14 mouse cellular contexts compared by ENCODE assay signal in genomic region chr5:24976236-24976635, GRCm38 (mm10).
DNase-seq lines count a peak whose midpoint lies in the region; ATAC-seq lines count a peak whose summit lies in the region.
"Had no signal": no experiment of that assay in that cellular context is flagged by ENCODE, and none has a peak within 500 bp of the region (broad histone marks: within the 10 kb centered on the region; RNA-seq: fewer than 3 reads in every experiment).

No protein-coding gene starts in this region.

- H3K4me3 ChIP-seq in kidney, embryonic 16.5 days (ENCODE audit: low read length) = no peak overlapping the region
- H3K4me3 ChIP-seq: embryonic facial prominence, embryonic 10.5 days; liver, embryonic 15.5 days had no signal

- intact Hi-C loops in gastrocnemius, postnatal 36 days (cut with DNase I) = no loop called here

- no peak for ATAC-seq in kidney, embryonic 16.5 days (ENCODE audit: low FRiP score, low TSS enrichment)
- ATAC-seq in frontal cortex, adult (ENCODE audit: low TSS enrichment) = no peak

- H3K9me3 ChIP-seq in kidney, embryonic 16.5 days (ENCODE audit: low read length) = no peaks in the 10 kb centered on the region
- H3K9me3 ChIP-seq: embryonic facial prominence, embryonic 10.5 days; liver, embryonic 15.5 days had no signal

- H3K4me1 ChIP-seq in kidney, embryonic 16.5 days (ENCODE audit: insufficient read depth, low read length) = peaks cover 53% of the 10 kb centered on the region

- H3K36me3 ChIP-seq in kidney, embryonic 16.5 days (ENCODE audit: insufficient read depth, low read length) = no peaks in the 10 kb centered on the region
- H3K36me3 ChIP-seq: embryonic facial prominence, embryonic 10.5 days; liver, embryonic 15.5 days had no signal

- no peak overlapping the region for H3K4me2 ChIP-seq in kidney, embryonic 16.5 days (replicated peaks; ENCODE audit: low read depth, low read length)
- H3K4me2 ChIP-seq: liver, embryonic 15.5 days had no signal

- no peak overlapping the region for H3K9ac ChIP-seq in kidney, embryonic 16.5 days (replicated peaks; ENCODE audit: low read length)
- H3K9ac ChIP-seq: liver, embryonic 15.5 days had no signal

- 61% methylated on average over 12 of the region's 12 CpGs for WGBS in kidney, embryonic 16.5 days

- H3K27me3 ChIP-seq in kidney, embryonic 16.5 days (ENCODE audit: insufficient read depth, low read length) = no peaks in the 10 kb centered on the region

- no peak overlapping the region for H3K27ac ChIP-seq in kidney, embryonic 16.5 days (ENCODE audit: low read length)
- H3K27ac ChIP-seq: embryonic facial prominence, embryonic 10.5 days; liver, embryonic 15.5 days had no signal

- peak; percentile 44 for DNase-seq in gastrocnemius, postnatal 10 days
- DNase-seq in gastrocnemius, postnatal 36 days = no peak
- peak; percentile 57 for DNase-seq in kidney, adult 18-20 months
- DNase-seq in urinary bladder, postnatal 25 days (ENCODE audit: low spot score) = peak; percentile 25
- DNase-seq in urinary bladder, postnatal 10 days (ENCODE audit: low spot score) = no peak
- DNase-seq in left cerebral cortex, adult 9 months (ENCODE audit: low spot score in 2 of 2) = no peak
- DNase-seq: adrenal gland, adult 8-10 months; left cerebral cortex, postnatal 4 days; lung, postnatal 4 days; midbrain, embryonic 14.5 days had no signal

Comparison
In these comparisons a context has a peak if more than half of its experiments do, and no peak if none do; other contexts are left out.
1. DNase-seq: peak in gastrocnemius, postnatal 10 days (single experiment), kidney, adult 18-20 months (single experiment) and urinary bladder, postnatal 25 days (single experiment); none in gastrocnemius, postnatal 36 days (0 of 2), urinary bladder, postnatal 10 days (single experiment) and left cerebral cortex, adult 9 months (0 of 2).